Mouse (Mus musculus) macrophage (primary cell): Measurements from ENCODE around the gene Nr5a2. TPM values are rescaled to one million over a fixed set of nuclear protein-coding genes. Genes with fewer than 3 reads are reported as not detected.

Experiments used
- H3K27ac ChIP-seq: fragments of 350-480 bp; formaldehyde crosslinking; 2 replicates; pipeline ENCODE4 v1.9.0; 2021
- H3K36me3 ChIP-seq: fragments of 350-480 bp; formaldehyde crosslinking; 2 replicates; pipeline ENCODE4 v1.9.0; 2021; ENCODE audit errors: inconsistent target
- H3K4me3 ChIP-seq: fragments of 350-480 bp; formaldehyde crosslinking; 2 replicates; pipeline ENCODE4 v1.9.0; 2021; ENCODE audit errors: inconsistent target
- H3K79me2 ChIP-seq: fragments of 350-480 bp; formaldehyde crosslinking; 2 replicates; pipeline ENCODE4 v1.9.0; 2021; ENCODE audit errors: inconsistent target
- WGBS: methylation state at CpG from one replicate; pipeline ENCODE4 v1.1.7; 2026; ENCODE audit warnings: inconsistent platforms; ENCODE audit not compliant: missing documents; 5-methylcytosine and 5-hydroxymethylcytosine counted together
- polyA plus RNA-seq: library from polyadenylated mRNA; stranded (reverse); fragments of 250-400 nt; gene quantifications from 3 replicates; pipeline ENCODE4 v1.2.4, GENCODE M21; 2018; ENCODE audit warnings: inconsistent platforms

Gene Nr5a2
- polyA plus RNA-seq, 1 experiment from 2014 or later = not detected

DNA sequence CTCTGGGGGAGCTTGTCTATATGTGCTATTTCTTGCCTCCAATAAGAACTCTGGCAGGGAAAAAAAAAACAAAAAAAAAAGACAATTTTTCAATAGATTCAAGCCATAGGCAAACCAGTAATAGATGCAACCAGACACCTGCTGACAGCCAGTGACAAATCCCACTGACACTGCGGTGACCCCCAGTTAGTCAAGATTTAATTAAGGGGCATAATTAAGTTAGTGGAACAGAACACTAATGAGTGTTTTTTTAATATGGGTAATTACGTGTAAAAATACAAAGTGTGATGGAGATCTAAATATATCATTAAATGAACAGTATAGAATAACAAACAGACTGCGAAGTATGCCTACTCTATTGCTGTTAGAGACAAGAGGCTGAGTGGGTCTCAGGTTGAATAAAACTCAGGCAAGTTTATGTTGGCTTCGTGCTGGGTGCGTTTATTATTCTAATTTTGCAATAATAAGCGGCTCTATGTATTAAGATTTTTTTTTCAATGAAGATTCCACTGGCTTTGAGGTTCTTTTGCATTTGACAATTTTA is 50.7 kb downstream of the Nr5a2 start:
- no peak overlapping the region for H3K27ac ChIP-seq
- no peak overlapping the region for H3K4me3 ChIP-seq
- no peaks in the 10 kb centered on the region for H3K36me3 ChIP-seq
- H3K79me2 ChIP-seq = no peaks in the 10 kb centered on the region
- WGBS = 95% methylated on average over 6 of the region's 6 CpGs

DNA sequence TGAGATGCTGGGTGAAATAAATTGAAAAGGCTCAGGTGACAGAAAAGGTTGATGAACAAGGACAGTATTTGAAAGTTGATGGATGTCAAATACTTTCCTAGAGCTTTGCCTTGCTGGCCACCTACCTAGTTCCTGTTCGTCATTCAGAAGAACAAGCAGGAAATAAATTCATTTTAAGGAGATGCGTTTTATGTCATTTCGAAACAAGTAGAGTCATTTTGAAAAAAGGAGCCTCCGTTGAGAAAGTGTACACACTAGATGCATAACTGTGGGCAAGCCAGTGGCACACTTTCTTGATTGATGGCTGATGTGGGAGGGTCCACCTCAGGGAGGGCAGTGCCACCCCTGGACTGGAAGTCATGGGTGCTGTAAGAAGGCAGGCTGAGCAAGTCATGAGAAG is 62.1 kb downstream of the Nr5a2 start:
- 78% methylated on average over 4 of the region's 4 CpGs for WGBS

DNA sequence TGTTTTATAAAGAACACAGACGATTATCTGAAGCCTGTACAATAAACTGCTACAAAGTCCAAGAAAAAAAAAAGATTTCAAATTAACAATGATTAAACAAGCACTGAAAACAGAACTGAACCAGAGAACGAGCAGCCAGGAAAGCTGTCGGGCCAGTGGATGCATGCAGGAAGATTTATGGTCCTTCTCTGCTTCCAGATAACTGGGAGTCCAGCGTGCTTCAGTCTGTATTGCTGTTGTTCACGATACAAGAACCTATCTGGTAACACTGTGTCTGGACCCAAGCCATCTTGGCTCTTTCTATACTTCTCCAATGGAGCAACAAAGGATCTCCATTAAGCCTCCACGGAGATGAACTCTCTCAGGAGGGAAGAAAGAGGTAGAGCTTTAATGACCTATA is 63.9 kb downstream of the Nr5a2 start:
- 65% methylated on average over 6 of the region's 6 CpGs for WGBS
- Histone ChIP-seq H3K27ac (no peak overlapping the region), H3K4me3 (no peak overlapping the region), H3K36me3 (no peaks in the 10 kb centered on the region), H3K79me2 (no peaks in the 10 kb centered on the region)

More for the DNA sequence above, 62.1 kb downstream of the Nr5a2 start:
- no peak overlapping the region for H3K27ac ChIP-seq
- no peak overlapping the region for H3K4me3 ChIP-seq
- H3K36me3 ChIP-seq = no peaks in the 10 kb centered on the region
- no peaks in the 10 kb centered on the region for H3K79me2 ChIP-seq

GRCm38 (mm10) chr1:136895877-136896276 is 64.4 kb downstream of the Nr5a2 start:
- no peaks in the 10 kb centered on the region for H3K36me3 ChIP-seq
- 87% methylated on average over 8 of the region's 8 CpGs for WGBS

DNA sequence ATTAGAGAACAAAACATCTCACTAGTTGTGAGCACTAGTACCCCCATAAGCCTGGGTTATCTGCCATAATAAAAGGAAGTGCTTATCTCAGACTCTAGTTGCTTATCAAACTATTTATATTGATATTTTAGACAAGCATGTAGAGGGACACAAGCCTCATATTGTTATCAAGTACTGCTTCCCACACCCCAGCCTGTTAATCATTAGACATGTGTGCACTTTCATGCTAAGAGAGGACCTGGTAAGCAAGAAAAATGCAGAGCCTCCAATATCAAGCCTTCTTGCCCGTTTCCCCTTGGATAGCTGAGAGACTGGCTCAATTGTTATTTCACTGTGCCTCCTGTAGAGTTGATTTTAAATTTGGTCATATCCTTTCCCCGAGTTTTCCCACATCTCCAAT is 65.5 kb downstream of the Nr5a2 start:
- 63% methylated on average over 2 of the region's 2 CpGs for WGBS
- H3K27ac ChIP-seq = no peak overlapping the region
- H3K4me3 ChIP-seq = no peak overlapping the region
- no peaks in the 10 kb centered on the region for H3K36me3 ChIP-seq
- H3K79me2 ChIP-seq = no peaks in the 10 kb centered on the region

More at GRCm38 (mm10) chr1:136895877-136896276, 64.4 kb downstream of the Nr5a2 start:
- Histone ChIP-seq H3K79me2 (no peaks in the 10 kb centered on the region), H3K4me3 (no peak overlapping the region), H3K27ac (no peak overlapping the region)

DNA sequence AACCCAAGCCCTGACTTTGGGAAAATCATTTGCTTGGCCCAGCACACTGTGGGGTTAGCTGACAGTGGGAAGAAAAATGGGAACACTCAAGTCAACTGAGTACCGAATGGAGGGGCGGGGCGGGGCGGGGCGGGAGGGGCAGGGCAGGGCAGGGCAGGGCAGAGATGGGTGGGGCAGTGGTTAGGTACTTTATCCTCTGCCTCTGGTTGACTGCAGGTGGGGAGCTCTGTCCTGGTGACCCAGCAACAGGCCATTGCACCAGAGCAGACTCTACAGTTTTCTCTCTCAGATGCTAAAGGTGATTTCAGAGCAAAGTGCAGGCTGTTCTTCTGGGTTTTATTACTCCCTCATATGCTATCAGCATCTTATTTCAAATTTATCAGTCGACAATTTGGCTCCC is 67.1 kb downstream of the Nr5a2 start:
- H3K36me3 ChIP-seq = no peaks in the 10 kb centered on the region
- WGBS = 85% methylated on average over 6 of the region's 6 CpGs
- H3K4me3 ChIP-seq = no peak overlapping the region
- H3K79me2 ChIP-seq = no peaks in the 10 kb centered on the region
- H3K27ac ChIP-seq = no peak overlapping the region

DNA sequence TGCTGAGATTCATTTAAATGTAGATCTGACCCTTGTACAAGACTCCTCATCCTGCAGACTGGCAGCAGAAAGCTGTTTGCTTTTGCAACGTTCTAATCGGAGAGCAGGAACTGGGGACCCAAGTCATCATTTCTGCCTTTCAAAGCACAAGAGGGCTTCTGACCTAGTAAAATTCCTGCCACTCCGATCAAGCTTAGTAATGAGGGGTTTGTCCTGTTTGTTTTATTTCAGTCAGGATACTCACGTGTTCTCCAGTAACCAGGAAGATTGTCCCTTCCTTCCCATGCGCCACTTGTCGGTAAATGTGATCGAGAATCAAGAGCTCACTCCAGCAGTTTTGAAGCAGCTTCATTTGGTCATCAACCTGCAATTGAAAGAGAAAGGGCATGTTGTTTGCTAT is 69.8 kb downstream of the Nr5a2 start:
- Histone ChIP-seq H3K27ac (no peak overlapping the region), H3K79me2 (no peaks in the 10 kb centered on the region), H3K36me3 (no peaks in the 10 kb centered on the region), H3K4me3 (no peak overlapping the region)
- 72% methylated on average over 7 of the region's 7 CpGs for WGBS

GRCm38 (mm10) chr1:136888704-136889103 is 71.5 kb downstream of the Nr5a2 start:
- Histone ChIP-seq H3K36me3 (no peaks in the 10 kb centered on the region), H3K4me3 (no peak overlapping the region), H3K27ac (no peak overlapping the region), H3K79me2 (no peaks in the 10 kb centered on the region)
- WGBS = 90% methylated on average over 6 of the region's 6 CpGs

GRCm38 (mm10) chr1:136886678-136887077 is 73.6 kb downstream of the Nr5a2 start:
- H3K27ac ChIP-seq = no peak overlapping the region
- no peaks in the 10 kb centered on the region for H3K36me3 ChIP-seq
- H3K4me3 ChIP-seq = no peak overlapping the region
- no peaks in the 10 kb centered on the region for H3K79me2 ChIP-seq
- WGBS = 74% methylated on average over 5 of the region's 6 CpGs

DNA sequence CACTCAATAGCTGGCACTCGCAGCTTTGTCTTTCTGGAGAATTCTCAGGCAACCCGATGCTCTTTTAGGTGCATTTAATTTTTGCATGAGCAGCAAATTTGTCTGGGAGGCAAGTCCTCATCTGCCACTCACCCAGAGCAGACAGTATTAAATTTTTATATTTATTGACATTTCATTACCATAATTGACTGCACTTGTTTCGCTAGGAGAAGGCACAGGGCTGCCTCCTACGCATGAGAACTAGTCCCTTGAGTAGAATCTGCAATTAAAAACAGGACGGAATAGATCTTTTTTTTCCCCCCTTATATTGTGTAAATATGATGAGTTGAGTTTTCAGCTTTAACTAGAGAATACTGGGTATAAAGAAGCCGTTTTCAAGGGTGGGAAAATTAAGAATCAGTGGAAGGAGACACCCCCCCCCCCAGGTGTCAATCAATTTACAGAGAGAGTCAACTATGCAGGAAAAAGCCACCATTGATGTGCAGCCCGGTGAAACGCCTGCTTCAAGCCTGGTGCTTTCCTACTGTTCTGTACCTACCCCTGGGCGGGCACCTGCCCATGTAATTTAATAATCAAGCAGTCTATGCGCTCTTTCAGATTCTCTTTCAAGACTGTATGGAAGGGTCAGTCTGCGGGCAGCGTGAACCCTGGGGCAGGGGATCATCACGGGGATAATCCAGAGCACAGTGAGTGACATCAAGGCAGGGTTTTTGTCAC is 76.6 kb downstream of the Nr5a2 start:
- H3K79me2 ChIP-seq = no peaks in the 10 kb centered on the region
- WGBS = 91% methylated on average over 13 of the region's 13 CpGs
- H3K36me3 ChIP-seq = no peaks in the 10 kb centered on the region
- H3K27ac ChIP-seq = no peak overlapping the region
- H3K4me3 ChIP-seq = no peak overlapping the region

DNA sequence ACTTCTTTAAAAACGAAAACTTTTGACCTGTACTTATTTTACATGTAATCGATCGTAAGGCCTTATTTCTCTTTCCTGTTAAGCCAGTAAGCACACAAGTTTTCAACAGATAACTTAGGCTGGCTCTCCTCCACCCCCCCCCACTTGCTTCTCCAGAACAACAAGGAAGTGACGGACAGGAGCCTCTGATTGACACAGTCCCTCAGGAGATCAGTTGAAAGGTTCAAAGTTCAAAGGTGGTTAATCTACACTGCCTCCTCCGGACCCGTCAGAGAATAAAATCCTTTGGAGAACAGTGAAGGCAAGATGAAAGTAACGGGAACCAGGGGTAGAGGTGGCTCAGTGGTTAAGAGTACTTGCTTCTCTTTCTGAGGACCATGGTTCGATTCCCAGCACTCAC is 80.0 kb downstream of the Nr5a2 start:
- H3K4me3 ChIP-seq = no peak overlapping the region
- H3K36me3 ChIP-seq = no peaks in the 10 kb centered on the region
- H3K27ac ChIP-seq = no peak overlapping the region
- 90% methylated on average over 8 of the region's 8 CpGs for WGBS
- H3K79me2 ChIP-seq = no peaks in the 10 kb centered on the region

GRCm38 (mm10) chr1:136875006-136875405 is 85.2 kb downstream of the Nr5a2 start:
- Histone ChIP-seq H3K27ac (no peak overlapping the region), H3K79me2 (no peaks in the 10 kb centered on the region), H3K36me3 (no peaks in the 10 kb centered on the region), H3K4me3 (no peak overlapping the region)
- 86% methylated on average over 3 of the region's 3 CpGs for WGBS

DNA sequence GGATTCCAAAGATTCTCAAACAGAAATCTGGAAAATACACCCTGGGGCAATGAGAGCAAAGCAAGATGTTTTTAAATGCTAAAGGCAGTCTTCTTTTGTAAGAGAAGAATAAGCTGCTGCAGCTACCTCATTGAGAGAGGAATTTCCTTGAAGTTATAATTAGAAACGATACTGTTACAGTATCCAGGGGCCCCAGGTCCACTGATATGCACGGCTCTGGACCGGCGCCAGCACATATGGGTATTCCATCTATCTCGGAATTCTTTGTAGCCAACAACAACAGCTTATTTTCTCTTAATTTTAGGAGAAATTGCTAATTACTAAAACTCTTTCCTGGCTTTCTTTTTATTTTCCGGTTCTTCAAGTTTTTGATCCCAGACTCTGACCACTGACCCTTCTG is 91.3 kb downstream of the Nr5a2 start:
- no peak overlapping the region for H3K4me3 ChIP-seq
- WGBS = 59% methylated on average over 6 of the region's 6 CpGs
- no peak overlapping the region for H3K27ac ChIP-seq
- H3K79me2 ChIP-seq = no peaks in the 10 kb centered on the region
- H3K36me3 ChIP-seq = no peaks in the 10 kb centered on the region

DNA sequence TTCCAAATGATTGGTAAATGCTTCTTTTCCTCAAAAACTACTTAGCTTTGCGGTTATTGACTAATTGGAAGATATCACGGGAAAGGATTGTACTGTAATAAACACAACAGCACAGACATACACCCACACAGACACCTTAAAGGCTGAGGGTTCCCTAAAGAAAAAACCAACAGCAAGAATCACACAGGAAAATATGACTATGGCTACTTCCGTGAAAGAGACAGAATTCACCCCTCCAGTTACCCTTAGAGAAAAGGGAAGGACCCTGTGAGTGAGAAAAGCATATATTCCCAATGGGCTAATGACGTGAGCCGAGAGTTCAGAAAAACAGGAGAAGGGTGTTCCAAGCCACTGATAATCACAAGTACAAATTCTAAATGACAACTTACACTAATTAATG is 92.0 kb downstream of the Nr5a2 start:
- no peak overlapping the region for H3K27ac ChIP-seq
- H3K4me3 ChIP-seq = no peak overlapping the region
- H3K79me2 ChIP-seq = no peaks in the 10 kb centered on the region
- 86% methylated on average over 5 of the region's 5 CpGs for WGBS
- H3K36me3 ChIP-seq = no peaks in the 10 kb centered on the region

GRCm38 (mm10) chr1:136866481-136867092 is 93.7 kb downstream of the Nr5a2 start:
- H3K36me3 ChIP-seq = no peaks in the 10 kb centered on the region
- no peak overlapping the region for H3K27ac ChIP-seq
- 70% methylated on average over 9 of the region's 9 CpGs for WGBS
- H3K79me2 ChIP-seq = no peaks in the 10 kb centered on the region
- no peak overlapping the region for H3K4me3 ChIP-seq
